Mouse (Mus musculus) neural tube, embryonic 15.5 days (tissue): ENCODE measurements around the gene Atf6b. TPM values are rescaled to one million over a fixed set of nuclear protein-coding genes. Genes with fewer than 3 reads are reported as not detected.
A peak's percentile ranks its signal among the peaks of the same experiment; 100 is the strongest.

Experiments used
- ATAC-seq: fragments of 200-750 bp; cut with Nextera tagmentation; 2 replicates; pipeline ENCODE4 v1.8.0; 2017; ENCODE audit warnings: mild to moderate bottlenecking, moderate TSS enrichment, moderate library complexity; ENCODE audit not compliant: low FRiP score
- H3K27ac ChIP-seq: fragments of 300-500 bp; sonication (generic); replicated peaks from 2 replicates; pipeline ENCODE4 v1.5.1; 2015; ENCODE audit warnings: mild to moderate bottlenecking, inconsistent platforms
- H3K27me3 ChIP-seq: fragments of 300-500 bp; sonication (generic); replicated peaks from 2 replicates; pipeline ENCODE4 v1.6.1; 2015; ENCODE audit warnings: inconsistent platforms
- H3K36me3 ChIP-seq: fragments of 300-500 bp; sonication (generic); 2 replicates; pipeline ENCODE4 v1.6.1; 2015; ENCODE audit warnings: inconsistent platforms
- H3K4me1 ChIP-seq: fragments of 300-500 bp; sonication (generic); 2 replicates; pipeline ENCODE4 v1.6.1; 2015; ENCODE audit warnings: inconsistent platforms
- H3K4me2 ChIP-seq: fragments of 300-500 bp; sonication (generic); 2 replicates; pipeline ENCODE4 v1.6.1; 2015; ENCODE audit warnings: inconsistent platforms, mild to moderate bottlenecking, moderate library complexity
- H3K4me3 ChIP-seq: fragments of 300-500 bp; sonication (generic); replicated peaks from 2 replicates; pipeline ENCODE4 v1.5.1; 2015; ENCODE audit warnings: mild to moderate bottlenecking, inconsistent platforms
- H3K9ac ChIP-seq: fragments of 300-500 bp; sonication (generic); replicated peaks from 2 replicates; pipeline ENCODE4 v1.6.1; 2015; ENCODE audit warnings: mild to moderate bottlenecking, inconsistent platforms
- H3K9me3 ChIP-seq: fragments of 300-500 bp; sonication (generic); replicated peaks from 2 replicates; pipeline ENCODE4 v1.6.1; 2016; ENCODE audit warnings: inconsistent platforms
- WGBS: fragments of 180-500 bp; shearing (Covaris S2); methylation state at CpG from one replicate; pipeline ENCODE4 v1.1.7; 2015; ENCODE audit warnings: mixed read lengths; 5-methylcytosine and 5-hydroxymethylcytosine counted together
- polyA plus RNA-seq: library from polyadenylated mRNA; unstranded; fragments of >200 nt; fragmentation: Nextera tagmentation; extraction: Ambion mirVana; gene quantifications from 2 replicates; pipeline ENCODE4 v1.2.1, GENCODE M21; 2015

Atf6b gene
- polyA plus RNA-seq, 1 experiment from 2014 or later: 112 TPM

GRCm38 (mm10) chr17:34685120-34686110, 38.5 kb downstream of the Atf6b start:
- ATAC-seq: peak; percentile 41; the same call in 1 of the 2 replicates
- WGBS: 80% methylated on average over 28 of the region's 28 CpGs
- peaks cover 10% of the 10 kb centered on the region; the same call in 1 of the 2 replicates for H3K4me1 ChIP-seq

GRCm38 (mm10) chr17:34688889-34689288, 41.9 kb downstream of the Atf6b start:
- WGBS: 92% methylated on average over 7 of the region's 7 CpGs
- no peak overlapping the region for H3K4me3 ChIP-seq
- no peak for ATAC-seq
- no peak overlapping the region for H3K27ac ChIP-seq
- no peak overlapping the region for H3K9ac ChIP-seq
- no peaks in the 10 kb centered on the region for H3K36me3 ChIP-seq
- no peak overlapping the region for H3K4me2 ChIP-seq
- H3K9me3 ChIP-seq: no peaks in the 10 kb centered on the region
- peaks cover 10% of the 10 kb centered on the region; the same call in 1 of the 2 replicates for H3K4me1 ChIP-seq
- no peaks in the 10 kb centered on the region for H3K27me3 ChIP-seq

More at GRCm38 (mm10) chr17:34685120-34686110, 38.5 kb downstream of the Atf6b start:
- Histone ChIP-seq H3K4me3 (no peak overlapping the region), H3K9ac (no peak overlapping the region), H3K9me3 (no peaks in the 10 kb centered on the region), H3K4me2 (no peak overlapping the region), H3K36me3 (no peaks in the 10 kb centered on the region), H3K27ac (0 out of 2 replicates have a peak overlapping the region, but pooled peaks have one; percentile 8), H3K27me3 (0 out of 2 replicates have a peak, but pooled peaks cover under 1% of the 10 kb centered on the region)

- Histone ChIP-seq H3K4me3 (no peak overlapping the region), H3K9ac (no peak overlapping the region), H3K36me3 (no peaks in the 10 kb centered on the region), H3K27ac (no peak overlapping the region), H3K4me1 (0 out of 2 replicates have a peak, but pooled peaks cover 2% of the 10 kb centered on the region), H3K9me3 (no peaks in the 10 kb centered on the region), H3K27me3 (no peaks in the 10 kb centered on the region), H3K4me2 (no peak overlapping the region)
- no peak for ATAC-seq
- WGBS: 66% methylated on average over 4 of the region's 4 CpGs
Measured at GRCm38 (mm10) chr17:34690458-34690857, 43.5 kb downstream of the Atf6b start.

- no peak for ATAC-seq
- H3K4me2 ChIP-seq: no peak overlapping the region
- WGBS: 78% methylated on average over 7 of the region's 7 CpGs
- no peaks in the 10 kb centered on the region for H3K9me3 ChIP-seq
- H3K4me1 ChIP-seq: no peaks in the 10 kb centered on the region
- H3K9ac ChIP-seq: no peak overlapping the region
- no peaks in the 10 kb centered on the region for H3K27me3 ChIP-seq
- H3K4me3 ChIP-seq: no peak overlapping the region
- no peaks in the 10 kb centered on the region for H3K36me3 ChIP-seq
- no peak overlapping the region for H3K27ac ChIP-seq
Measured at GRCm38 (mm10) chr17:34692906-34693305, 46.0 kb downstream of the Atf6b start.

GRCm38 (mm10) chr17:34699575-34700408, 52.8 kb downstream of the Atf6b start:
- no peak overlapping the region for H3K4me2 ChIP-seq
- no peaks in the 10 kb centered on the region; the same call in 1 of the 2 replicates for H3K27me3 ChIP-seq
- 41% methylated on average over 14 of the region's 14 CpGs for WGBS
- no peak overlapping the region for H3K4me3 ChIP-seq
- H3K9ac ChIP-seq: no peak overlapping the region
- H3K9me3 ChIP-seq: no peaks in the 10 kb centered on the region
- H3K36me3 ChIP-seq: no peaks in the 10 kb centered on the region
- peak overlapping the region; percentile 41 for H3K27ac ChIP-seq
- peak; percentile 59; the same call in 1 of the 2 replicates for ATAC-seq
- peaks cover 16% of the 10 kb centered on the region for H3K4me1 ChIP-seq

GRCm38 (mm10) chr17:34700671-34701071, 53.7 kb downstream of the Atf6b start:
- ATAC-seq: no peak
- Histone ChIP-seq H3K27ac (no peak overlapping the region; the same call in 1 of the 2 replicates), H3K4me2 (no peak overlapping the region), H3K4me3 (no peak overlapping the region), H3K9me3 (no peaks in the 10 kb centered on the region), H3K36me3 (no peaks in the 10 kb centered on the region), H3K9ac (no peak overlapping the region), H3K27me3 (no peaks in the 10 kb centered on the region; the same call in 1 of the 2 replicates), H3K4me1 (peaks cover 16% of the 10 kb centered on the region)
- WGBS: 42% methylated on average over 2 of the region's 2 CpGs

Other genes starting within 250 kb of the Atf6b start
- gene BC051142, start 248.3 kb upstream of the Atf6b start, polyA plus RNA-seq: 5.1 and 5.5 TPM in 2 replicates
- gene Btnl4, start 169.8 kb upstream of the Atf6b start, polyA plus RNA-seq: 0.74 TPM in 1 of 2 replicates, not detected in the other
- not detected in 2 replicates for gene Btnl6, start 129.8 kb upstream of the Atf6b start, polyA plus RNA-seq
- gene Notch4, start 82.9 kb upstream of the Atf6b start, polyA plus RNA-seq: 8.0 and 8.5 TPM in 2 replicates
- 3.8 and 14.5 TPM in 2 replicates for gene Gpsm3, start 57.3 kb upstream of the Atf6b start, polyA plus RNA-seq
- gene Pbx2, start 55.9 kb upstream of the Atf6b start, polyA plus RNA-seq: 8.2 and 10.3 TPM in 2 replicates
- gene Ager, start 49.3 kb upstream of the Atf6b start, polyA plus RNA-seq: 1.0 and 1.4 TPM in 2 replicates
- gene Rnf5, start 43.5 kb upstream of the Atf6b start, polyA plus RNA-seq: 256 and 280 TPM in 2 replicates
- gene Agpat1, start 42.9 kb upstream of the Atf6b start, polyA plus RNA-seq: 109 and 133 TPM in 2 replicates
- gene Egfl8, start 31.2 kb upstream of the Atf6b start, polyA plus RNA-seq: 12.3 and 14.9 TPM in 2 replicates
- 20.1 and 21.3 TPM in 2 replicates for gene Ppt2, start 18.6 kb upstream of the Atf6b start, polyA plus RNA-seq
- gene Prrt1, start 17.6 kb upstream of the Atf6b start, polyA plus RNA-seq: 6.3 and 7.3 TPM in 2 replicates
- 14.9 and 15.8 TPM in 2 replicates for gene Fkbpl, start 2.4 kb upstream of the Atf6b start, polyA plus RNA-seq
- gene Tnxb, start 23.4 kb downstream of the Atf6b start, polyA plus RNA-seq: 0.50 and 0.64 TPM in 2 replicates
- 0.14 and 0.27 TPM in 2 replicates for gene C4b, start 96.7 kb downstream of the Atf6b start, polyA plus RNA-seq
- gene Cyp21a1, start 157.4 kb downstream of the Atf6b start, polyA plus RNA-seq: not detected in 2 replicates
- gene Stk19, start 189.8 kb downstream of the Atf6b start, polyA plus RNA-seq: 40.0 and 41.6 TPM in 2 replicates
- 58.9 and 64.8 TPM in 2 replicates for gene Dxo, start 189.9 kb downstream of the Atf6b start, polyA plus RNA-seq
- gene Skiv2l, start 203.1 kb downstream of the Atf6b start, polyA plus RNA-seq: 56.6 and 57.4 TPM in 2 replicates
- 77.4 and 77.8 TPM in 2 replicates for gene Nelfe, start 203.2 kb downstream of the Atf6b start, polyA plus RNA-seq
- gene Cfb, start 215.4 kb downstream of the Atf6b start, polyA plus RNA-seq: 2.4 and 5.9 TPM in 2 replicates
- 9.6 and 10.6 TPM in 2 replicates for gene Zbtb12, start 232.3 kb downstream of the Atf6b start, polyA plus RNA-seq
- gene Gm20547, start 234.9 kb downstream of the Atf6b start, polyA plus RNA-seq: not detected in 2 replicates